Mouse (Mus musculus) stomach, embryonic 15.5 days (tissue): Measurements from ENCODE around the gene Pappa2. TPM values are rescaled to one million over a fixed set of nuclear protein-coding genes. Genes with fewer than 3 reads are reported as not detected.

ENCODE experiments used
- ATAC-seq: fragments of 200-750 bp; cut with Nextera tagmentation; 2 replicates; pipeline ENCODE4 v1.8.0; 2017; ENCODE audit warnings: low read depth, moderate number of reproducible peaks, moderate TSS enrichment; ENCODE audit not compliant: insufficient read depth, low FRiP score
- H3K27ac ChIP-seq: fragments of 300-500 bp; sonication (generic); 2 replicates; pipeline ENCODE4 v1.5.1; 2015; ENCODE audit warnings: mild to moderate bottlenecking, inconsistent platforms
- H3K27me3 ChIP-seq: fragments of 300-500 bp; sonication (generic); replicated peaks from 2 replicates; pipeline ENCODE4 v1.6.1; 2015; ENCODE audit warnings: inconsistent platforms
- H3K36me3 ChIP-seq: fragments of 300-500 bp; sonication (generic); 2 replicates; pipeline ENCODE4 v1.6.1; 2015; ENCODE audit warnings: inconsistent platforms
- H3K4me1 ChIP-seq: fragments of 300-500 bp; sonication (generic); 2 replicates; pipeline ENCODE4 v1.6.1; 2015; ENCODE audit warnings: inconsistent platforms
- H3K4me2 ChIP-seq: fragments of 300-500 bp; sonication (generic); 2 replicates; pipeline ENCODE4 v1.6.1; 2015; ENCODE audit warnings: mild to moderate bottlenecking, inconsistent platforms
- H3K4me3 ChIP-seq: fragments of 300-500 bp; sonication (generic); replicated peaks from 2 replicates; pipeline ENCODE4 v1.5.1; 2015; ENCODE audit warnings: inconsistent platforms
- H3K9ac ChIP-seq: fragments of 300-500 bp; sonication (generic); 2 replicates; pipeline ENCODE4 v1.6.1; 2015; ENCODE audit warnings: inconsistent platforms
- H3K9me3 ChIP-seq: fragments of 300-500 bp; sonication (generic); 2 replicates; pipeline ENCODE4 v1.6.1; 2016; ENCODE audit warnings: inconsistent platforms
- WGBS: fragments of 180-500 bp; shearing (Covaris S2); methylation state at CpG from one replicate; pipeline ENCODE4 v1.1.7; 2015; 5-methylcytosine and 5-hydroxymethylcytosine counted together
- polyA plus RNA-seq: library from polyadenylated mRNA; unstranded; fragments of >200 nt; fragmentation: Nextera tagmentation; extraction: Ambion mirVana; gene quantifications from 2 replicates; pipeline ENCODE4 v1.2.1, GENCODE M21; 2015

Gene Pappa2
- polyA plus RNA-seq, 1 experiment from 2014 or later: 0.71 TPM

- WGBS: 71% methylated on average over 3 of the region's 3 CpGs
- Histone ChIP-seq H3K27me3 (no peaks in the 10 kb centered on the region), H3K4me1 (no peaks in the 10 kb centered on the region), H3K9ac (no peak overlapping the region), H3K9me3 (no peaks in the 10 kb centered on the region), H3K27ac (no peak overlapping the region), H3K36me3 (no peaks in the 10 kb centered on the region), H3K4me2 (no peak overlapping the region), H3K4me3 (no peak overlapping the region)
- ATAC-seq: no peak
These were observed 104.8 kb downstream of the Pappa2 start for GRCm38 (mm10) chr1:158875487-158875886.

GRCm38 (mm10) chr1:158874552-158875077, 105.7 kb downstream of the Pappa2 start:
- no peaks in the 10 kb centered on the region for H3K27me3 ChIP-seq
- no peak overlapping the region for H3K9ac ChIP-seq
- no peaks in the 10 kb centered on the region for H3K9me3 ChIP-seq
- no peak for ATAC-seq
- no peaks in the 10 kb centered on the region for H3K36me3 ChIP-seq
- no peak overlapping the region for H3K4me2 ChIP-seq
- H3K4me3 ChIP-seq: no peak overlapping the region
- H3K4me1 ChIP-seq: no peaks in the 10 kb centered on the region
- no peak overlapping the region for H3K27ac ChIP-seq
- WGBS: 85% methylated on average over 2 of the region's 2 CpGs

- Histone ChIP-seq H3K27me3 (no peaks in the 10 kb centered on the region), H3K9ac (no peak overlapping the region), H3K4me2 (no peak overlapping the region), H3K9me3 (no peaks in the 10 kb centered on the region), H3K36me3 (no peaks in the 10 kb centered on the region), H3K4me3 (no peak overlapping the region), H3K4me1 (no peaks in the 10 kb centered on the region), H3K27ac (no peak overlapping the region)
- WGBS: 68% methylated on average over 1 of the region's 1 CpGs
- ATAC-seq: no peak
These were observed 106.7 kb downstream of the Pappa2 start for GRCm38 (mm10) chr1:158873631-158874030.

- Histone ChIP-seq H3K27ac (no peak overlapping the region), H3K36me3 (no peaks in the 10 kb centered on the region), H3K9me3 (no peaks in the 10 kb centered on the region), H3K4me3 (no peak overlapping the region), H3K27me3 (no peaks in the 10 kb centered on the region), H3K4me2 (no peak overlapping the region), H3K9ac (no peak overlapping the region), H3K4me1 (no peaks in the 10 kb centered on the region)
- 79% methylated on average over 2 of the region's 2 CpGs for WGBS
- ATAC-seq: no peak
These were observed 108.9 kb downstream of the Pappa2 start for GRCm38 (mm10) chr1:158871401-158871800.

GRCm38 (mm10) chr1:158860190-158860589, 120.1 kb downstream of the Pappa2 start:
- Histone ChIP-seq H3K4me3 (no peak overlapping the region), H3K36me3 (no peaks in the 10 kb centered on the region), H3K4me1 (no peaks in the 10 kb centered on the region), H3K9ac (no peak overlapping the region), H3K27ac (no peak overlapping the region), H3K27me3 (no peaks in the 10 kb centered on the region), H3K9me3 (no peaks in the 10 kb centered on the region), H3K4me2 (no peak overlapping the region)
- WGBS: 70% methylated on average over 5 of the region's 5 CpGs
- ATAC-seq: no peak

GRCm38 (mm10) chr1:158853936-158854882, 126.1 kb downstream of the Pappa2 start:
- no peak overlapping the region for H3K27ac ChIP-seq
- H3K4me2 ChIP-seq: no peak overlapping the region
- WGBS: 60% methylated on average over 5 of the region's 5 CpGs
- 0 out of 2 replicates have a peak, but pooled peaks cover 3% of the 10 kb centered on the region for H3K4me1 ChIP-seq
- no peak overlapping the region for H3K4me3 ChIP-seq
- H3K27me3 ChIP-seq: no peaks in the 10 kb centered on the region
- no peaks in the 10 kb centered on the region for H3K9me3 ChIP-seq
- H3K36me3 ChIP-seq: no peaks in the 10 kb centered on the region
- no peak for ATAC-seq
- no peak overlapping the region for H3K9ac ChIP-seq

- Histone ChIP-seq H3K4me3 (no peak overlapping the region), H3K36me3 (no peaks in the 10 kb centered on the region), H3K9ac (no peak overlapping the region), H3K4me1 (0 out of 2 replicates have a peak, but pooled peaks cover 3% of the 10 kb centered on the region), H3K9me3 (no peaks in the 10 kb centered on the region), H3K27me3 (no peaks in the 10 kb centered on the region), H3K4me2 (no peak overlapping the region), H3K27ac (no peak overlapping the region)
- no peak for ATAC-seq
- WGBS: 44% methylated on average over 14 of the region's 14 CpGs
These were observed 127.3 kb downstream of the Pappa2 start for GRCm38 (mm10) chr1:158852836-158853567.

- 73% methylated on average over 3 of the region's 3 CpGs for WGBS
- H3K4me2 ChIP-seq: no peak overlapping the region
These were observed 129.8 kb downstream of the Pappa2 start for GRCm38 (mm10) chr1:158850459-158850858.

GRCm38 (mm10) chr1:158844604-158845003, 135.7 kb downstream of the Pappa2 start:
- WGBS: 69% methylated on average over 10 of the region's 10 CpGs
- Histone ChIP-seq H3K27me3 (no peaks in the 10 kb centered on the region), H3K4me2 (no peak overlapping the region), H3K9me3 (no peaks in the 10 kb centered on the region), H3K27ac (no peak overlapping the region), H3K36me3 (no peaks in the 10 kb centered on the region), H3K9ac (no peak overlapping the region), H3K4me1 (no peaks in the 10 kb centered on the region), H3K4me3 (no peak overlapping the region)
- no peak for ATAC-seq

More at GRCm38 (mm10) chr1:158850459-158850858, 129.8 kb downstream of the Pappa2 start:
- Histone ChIP-seq H3K9ac (no peak overlapping the region), H3K27ac (no peak overlapping the region), H3K4me3 (no peak overlapping the region), H3K4me1 (0 out of 2 replicates have a peak, but pooled peaks cover 3% of the 10 kb centered on the region), H3K9me3 (no peaks in the 10 kb centered on the region), H3K36me3 (no peaks in the 10 kb centered on the region), H3K27me3 (no peaks in the 10 kb centered on the region)
- ATAC-seq: no peak

- no peak for ATAC-seq
- no peak overlapping the region for H3K4me2 ChIP-seq
- H3K4me3 ChIP-seq: no peak overlapping the region
- WGBS: 72% methylated on average over 4 of the region's 4 CpGs
- no peaks in the 10 kb centered on the region for H3K9me3 ChIP-seq
- no peak overlapping the region for H3K27ac ChIP-seq
- H3K27me3 ChIP-seq: no peaks in the 10 kb centered on the region
- H3K4me1 ChIP-seq: no peaks in the 10 kb centered on the region
- H3K9ac ChIP-seq: no peak overlapping the region
- no peaks in the 10 kb centered on the region for H3K36me3 ChIP-seq
These were observed 143.1 kb downstream of the Pappa2 start for GRCm38 (mm10) chr1:158837151-158837550.

GRCm38 (mm10) chr1:158830152-158830551, 150.1 kb downstream of the Pappa2 start:
- no peaks in the 10 kb centered on the region for H3K4me1 ChIP-seq
- H3K27me3 ChIP-seq: no peaks in the 10 kb centered on the region
- whole genome bisulfite sequencing: 72% methylated on average over 3 of the region's 3 CpGs
- H3K36me3 ChIP-seq: no peaks in the 10 kb centered on the region
- H3K4me2 ChIP-seq: no peak overlapping the region
- no peaks in the 10 kb centered on the region for H3K9me3 ChIP-seq
- no peak for ATAC-seq
- no peak overlapping the region for H3K4me3 ChIP-seq
- no peak overlapping the region for H3K9ac ChIP-seq
- H3K27ac ChIP-seq: no peak overlapping the region

GRCm38 (mm10) chr1:158827931-158828330, 152.4 kb downstream of the Pappa2 start:
- Histone ChIP-seq H3K9ac (no peak overlapping the region), H3K9me3 (no peaks in the 10 kb centered on the region), H3K36me3 (no peaks in the 10 kb centered on the region), H3K4me1 (no peaks in the 10 kb centered on the region), H3K27ac (no peak overlapping the region), H3K4me3 (no peak overlapping the region), H3K4me2 (no peak overlapping the region), H3K27me3 (no peaks in the 10 kb centered on the region)
- no peak for ATAC-seq
